Mouse (Mus musculus) liver, embryonic 13.5 days (tissue): Measurements from ENCODE around the gene Fyttd1. TPM values are rescaled to one million over a fixed set of nuclear protein-coding genes. Genes with fewer than 3 reads are reported as not detected.

Source experiments
- ATAC-seq: fragments of 200-750 bp; cut with Nextera tagmentation; 2 replicates; pipeline ENCODE4 v1.8.0; 2017; ENCODE audit warnings: low read depth, mild to moderate bottlenecking, moderate number of reproducible peaks, moderate library complexity
- DNase-seq: peaks from one replicate; pipeline ENCODE4 v3.0.0; 2022
- H3K27ac ChIP-seq: fragments of 300-500 bp; sonication (generic); 2 replicates; pipeline ENCODE4 v1.5.1; 2015; ENCODE audit warnings: moderate library complexity, mild to moderate bottlenecking, inconsistent platforms
- H3K27me3 ChIP-seq: fragments of 300-500 bp; sonication (generic); 2 replicates; pipeline ENCODE4 v1.6.1; 2015; ENCODE audit warnings: mild to moderate bottlenecking, inconsistent platforms
- H3K36me3 ChIP-seq: fragments of 300-500 bp; sonication (generic); 2 replicates; pipeline ENCODE4 v1.6.1; 2015; ENCODE audit warnings: mild to moderate bottlenecking, inconsistent platforms
- H3K4me1 ChIP-seq: fragments of 300-500 bp; sonication (generic); replicated peaks from 2 replicates; pipeline ENCODE4 v1.6.1; 2015; ENCODE audit warnings: inconsistent platforms
- H3K4me2 ChIP-seq: fragments of 300-500 bp; sonication (generic); 2 replicates; pipeline ENCODE4 v1.6.1; 2015; ENCODE audit warnings: inconsistent platforms, mild to moderate bottlenecking, moderate library complexity
- H3K4me3 ChIP-seq: fragments of 300-500 bp; sonication (generic); replicated peaks from 2 replicates; pipeline ENCODE4 v1.5.1; 2015; ENCODE audit warnings: mild to moderate bottlenecking, inconsistent platforms
- H3K9ac ChIP-seq: fragments of 300-500 bp; sonication (generic); 2 replicates; pipeline ENCODE4 v1.6.1; 2015; ENCODE audit warnings: mild to moderate bottlenecking, inconsistent platforms
- H3K9me3 ChIP-seq: fragments of 300-500 bp; sonication (generic); replicated peaks from 2 replicates; pipeline ENCODE4 v1.6.1; 2016; ENCODE audit warnings: inconsistent platforms
- WGBS: fragments of 180-500 bp; shearing (Covaris S2); methylation state at CpG from one replicate; pipeline ENCODE4 v1.1.7; 2015; ENCODE audit not compliant: insufficient replicate concordance; 5-methylcytosine and 5-hydroxymethylcytosine counted together
- polyA plus RNA-seq: library from polyadenylated mRNA; unstranded; fragments of >200 nt; fragmentation: Nextera tagmentation; extraction: Ambion mirVana; gene quantifications from 2 replicates; pipeline ENCODE4 v1.2.1, GENCODE M21; 2015

Fyttd1 gene
- polyA plus RNA-seq, 1 experiment from 2014 or later: 34.0 TPM

GRCm38 (mm10) chr16:32881538-32881937, 4.2 kb downstream of the Fyttd1 start:
- Histone ChIP-seq H3K4me2 (no peak overlapping the region), H3K27ac (no peak overlapping the region), H3K4me3 (no peak overlapping the region), H3K27me3 (no peaks in the 10 kb centered on the region), H3K36me3 (peaks cover 8% of the 10 kb centered on the region; the same call in 1 of the 2 replicates), H3K9me3 (no peaks in the 10 kb centered on the region), H3K9ac (no peak overlapping the region), H3K4me1 (peaks cover 28% of the 10 kb centered on the region)
- WGBS: 82% methylated on average over 7 of the region's 7 CpGs
- DNase-seq (no peak), ATAC-seq (no peak)

GRCm38 (mm10) chr16:32887996-32888395, 10.7 kb downstream of the Fyttd1 start:
- no peak for DNase-seq
- H3K9ac ChIP-seq: no peak overlapping the region

GRCm38 (mm10) chr16:32889881-32890280, 12.6 kb downstream of the Fyttd1 start:
- DNase-seq: no peak
- no peaks in the 10 kb centered on the region for H3K27me3 ChIP-seq
- H3K27ac ChIP-seq: no peak overlapping the region
- H3K36me3 ChIP-seq: peaks cover 31% of the 10 kb centered on the region
- no peaks in the 10 kb centered on the region for H3K9me3 ChIP-seq
- no peaks in the 10 kb centered on the region for H3K4me1 ChIP-seq
- no peak overlapping the region for H3K4me2 ChIP-seq
- ATAC-seq: no peak
- H3K9ac ChIP-seq: no peak overlapping the region
- 53% methylated on average over 2 of the region's 2 CpGs for WGBS
- no peak overlapping the region for H3K4me3 ChIP-seq

More at GRCm38 (mm10) chr16:32887996-32888395, 10.7 kb downstream of the Fyttd1 start:
- no peaks in the 10 kb centered on the region for H3K27me3 ChIP-seq
- no peak overlapping the region for H3K4me2 ChIP-seq
- no peaks in the 10 kb centered on the region for H3K4me1 ChIP-seq
- ATAC-seq: no peak
- no peak overlapping the region for H3K4me3 ChIP-seq
- WGBS: 80% methylated on average over 7 of the region's 7 CpGs
- no peak overlapping the region for H3K27ac ChIP-seq
- H3K36me3 ChIP-seq: peaks cover 20% of the 10 kb centered on the region
- no peaks in the 10 kb centered on the region for H3K9me3 ChIP-seq

- peaks cover 42% of the 10 kb centered on the region for H3K36me3 ChIP-seq
- no peak for ATAC-seq
- H3K4me3 ChIP-seq: no peak overlapping the region
- no peaks in the 10 kb centered on the region for H3K9me3 ChIP-seq
- DNase-seq: no peak
- no peak overlapping the region for H3K4me2 ChIP-seq
- no peaks in the 10 kb centered on the region for H3K27me3 ChIP-seq
- H3K4me1 ChIP-seq: peaks cover 3% of the 10 kb centered on the region
- H3K27ac ChIP-seq: no peak overlapping the region
- H3K9ac ChIP-seq: no peak overlapping the region
Measured at GRCm38 (mm10) chr16:32896126-32896525, 18.8 kb downstream of the Fyttd1 start.

- Histone ChIP-seq H3K27ac (no peak overlapping the region), H3K9ac (no peak overlapping the region), H3K4me2 (no peak overlapping the region), H3K4me1 (peaks cover 2% of the 10 kb centered on the region), H3K9me3 (no peaks in the 10 kb centered on the region), H3K27me3 (no peaks in the 10 kb centered on the region), H3K4me3 (no peak overlapping the region), H3K36me3 (peaks cover 30% of the 10 kb centered on the region)
- DNase-seq: no peak
- WGBS: 71% methylated on average over 2 of the region's 2 CpGs
- ATAC-seq: no peak
Measured at GRCm38 (mm10) chr16:32901360-32902050, 24.2 kb downstream of the Fyttd1 start.

- Histone ChIP-seq H3K9ac (no peak overlapping the region), H3K4me3 (no peak overlapping the region), H3K4me2 (no peak overlapping the region), H3K4me1 (no peaks in the 10 kb centered on the region), H3K27me3 (no peaks in the 10 kb centered on the region), H3K9me3 (no peaks in the 10 kb centered on the region), H3K27ac (no peak overlapping the region), H3K36me3 (peaks cover 34% of the 10 kb centered on the region)
- DNase-seq (no peak), ATAC-seq (no peak)
- 42% methylated on average over 3 of the region's 3 CpGs for WGBS
Measured at GRCm38 (mm10) chr16:32902051-32902428, 24.7 kb downstream of the Fyttd1 start.

- Histone ChIP-seq H3K4me1 (no peaks in the 10 kb centered on the region), H3K27ac (no peak overlapping the region), H3K4me2 (no peak overlapping the region), H3K36me3 (peaks cover 18% of the 10 kb centered on the region), H3K9ac (no peak overlapping the region), H3K27me3 (no peaks in the 10 kb centered on the region), H3K4me3 (no peak overlapping the region), H3K9me3 (no peaks in the 10 kb centered on the region)
- 67% methylated on average over 2 of the region's 2 CpGs for WGBS
- DNase-seq (no peak), ATAC-seq (no peak)
Measured at GRCm38 (mm10) chr16:32906186-32906585, 28.9 kb downstream of the Fyttd1 start.

- Histone ChIP-seq H3K4me2 (no peak overlapping the region), H3K36me3 (peaks cover 15% of the 10 kb centered on the region), H3K27me3 (no peaks in the 10 kb centered on the region), H3K9me3 (no peaks in the 10 kb centered on the region), H3K9ac (no peak overlapping the region), H3K27ac (no peak overlapping the region), H3K4me3 (no peak overlapping the region), H3K4me1 (peaks cover 5% of the 10 kb centered on the region)
- 67% methylated on average over 8 of the region's 8 CpGs for WGBS
- DNase-seq (no peak), ATAC-seq (no peak)
Measured at GRCm38 (mm10) chr16:32906727-32907126, 29.4 kb downstream of the Fyttd1 start.

GRCm38 (mm10) chr16:32913212-32913611, 35.9 kb downstream of the Fyttd1 start:
- 0 out of 2 replicates have a peak, but pooled peaks cover 4% of the 10 kb centered on the region for H3K36me3 ChIP-seq
- H3K27me3 ChIP-seq: no peaks in the 10 kb centered on the region
- WGBS: 54% methylated on average over 7 of the region's 7 CpGs
- H3K4me1 ChIP-seq: peaks cover 33% of the 10 kb centered on the region
- ATAC-seq (no peak), DNase-seq (no peak)
- H3K4me2 ChIP-seq: peak overlapping the region; percentile 78
- H3K27ac ChIP-seq: no peak overlapping the region
- peak overlapping the region; percentile 95 for H3K9ac ChIP-seq
- H3K9me3 ChIP-seq: no peaks in the 10 kb centered on the region
- H3K4me3 ChIP-seq: peak overlapping the region; percentile 94

- Histone ChIP-seq H3K4me3 (peak within 1 kb of the TSS; percentile 94), H3K4me2 (peak within 1 kb of the TSS; percentile 78), H3K9me3 (no peaks in the 10 kb centered on the region), H3K36me3 (0 out of 2 replicates have a peak, but pooled peaks cover 4% of the 10 kb centered on the region), H3K27ac (peak within 1 kb of the TSS; percentile 86), H3K27me3 (no peaks in the 10 kb centered on the region), H3K9ac (peak within 1 kb of the TSS; percentile 95), H3K4me1 (peaks cover 36% of the 10 kb centered on the region)
- DNase-seq: peak; percentile 94
- peak; percentile 90 for ATAC-seq
- under 1% methylated on average over 83 of the region's 85 CpGs for WGBS
Measured at GRCm38 (mm10) chr16:32913937-32914881, 36.9 kb downstream of the Fyttd1 start, which contains the start of gene Lrch3. TSS of gene Lrch3 (plus strand) at chr16:32914100.

- Histone ChIP-seq H3K27ac (no peak overlapping the region), H3K9me3 (no peaks in the 10 kb centered on the region), H3K4me1 (peaks cover 36% of the 10 kb centered on the region), H3K9ac (peak overlapping the region; percentile 53), H3K36me3 (0 out of 2 replicates have a peak, but pooled peaks cover 7% of the 10 kb centered on the region), H3K4me3 (peak overlapping the region; percentile 94), H3K27me3 (no peaks in the 10 kb centered on the region), H3K4me2 (peak overlapping the region; percentile 64)
- DNase-seq: no peak
- 63% methylated on average over 9 of the region's 9 CpGs for WGBS
- no peak for ATAC-seq
Measured at GRCm38 (mm10) chr16:32915292-32916068, 38.2 kb downstream of the Fyttd1 start.
